Mouse (Mus musculus) cerebellum, adult 8-10 months (tissue): ENCODE results near the gene Eif2ak3.

ENCODE experiments used
- DNase-seq: peaks from one replicate; pipeline ENCODE4 v3.0.0; 2022

Eif2ak3 gene

GRCm38 (mm10) chr6:70909572-70909971 is 65.3 kb downstream of the Eif2ak3 start:
- no peak for DNase-seq

DNA sequence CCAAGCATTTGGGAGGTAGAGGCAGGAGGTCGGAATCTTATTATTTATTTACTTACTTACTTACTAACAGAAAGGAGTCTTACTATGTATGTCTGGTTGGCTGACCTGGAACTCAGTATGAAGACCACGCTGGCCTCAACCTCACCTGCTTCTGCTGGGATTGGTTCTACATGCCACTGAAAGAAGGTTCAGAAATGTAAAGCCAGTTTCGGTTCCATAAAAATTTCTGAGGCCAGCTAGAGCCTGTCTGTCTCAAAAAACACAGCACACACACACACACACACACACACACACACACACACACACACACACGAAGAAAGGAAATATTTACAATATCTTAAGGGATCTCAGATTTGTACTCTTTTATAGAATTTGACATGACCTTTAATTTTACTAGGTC is 66.0 kb downstream of the Eif2ak3 start:
- no peak for DNase-seq

DNA sequence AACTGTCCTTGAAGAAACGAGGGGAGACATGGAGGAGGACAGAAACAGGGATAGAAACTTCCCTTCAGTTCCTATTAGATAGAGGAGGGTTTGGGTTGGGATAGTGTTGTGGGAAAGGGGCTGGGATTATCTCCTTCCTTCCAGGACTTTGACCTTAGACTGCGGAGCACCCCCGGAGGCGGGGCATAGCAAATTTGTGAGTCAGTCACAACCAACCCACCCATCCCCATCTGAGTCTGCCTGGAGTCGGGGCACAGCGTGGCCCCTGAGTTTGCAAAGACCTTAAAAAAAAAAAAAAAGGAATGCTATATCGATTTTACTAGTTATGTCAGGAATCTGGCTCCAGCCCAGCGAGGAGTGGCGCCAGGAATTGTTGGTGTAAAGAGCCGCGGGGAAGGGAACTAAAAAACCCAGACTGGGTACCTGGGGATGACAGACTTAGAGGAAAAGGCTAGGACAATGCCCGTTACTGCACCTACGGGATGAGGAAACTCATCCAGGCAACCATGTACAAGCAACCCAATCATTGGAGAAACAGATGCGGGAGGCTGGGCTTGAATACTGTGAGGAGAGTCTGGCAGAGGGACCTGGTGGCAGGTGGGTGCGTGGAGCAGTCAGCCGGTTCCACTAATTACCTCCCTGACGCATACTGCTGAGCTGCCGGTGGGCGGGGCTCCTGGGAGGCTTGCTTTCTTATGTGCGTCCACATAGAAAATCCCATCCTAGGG is 67.5 kb downstream of the Eif2ak3 start:
- peak; percentile 68 for DNase-seq

DNA sequence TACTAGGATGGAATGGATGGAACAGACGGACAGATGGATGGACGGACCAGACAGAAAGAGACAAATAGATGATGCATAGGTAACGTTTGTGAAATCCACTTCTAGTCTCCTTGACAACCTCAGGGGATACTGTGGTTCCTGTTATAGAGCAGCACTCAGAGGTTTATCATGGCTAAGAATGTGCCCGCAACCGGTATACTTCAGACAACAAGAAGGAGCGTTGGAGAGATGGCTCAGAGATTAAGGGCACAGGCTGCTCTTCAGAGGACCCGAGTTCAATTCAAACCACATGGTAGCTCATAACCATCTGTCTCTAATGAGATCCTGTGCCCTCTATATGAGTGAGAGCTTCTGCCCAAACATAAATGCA is 68.1 kb downstream of the Eif2ak3 start:
- no peak for DNase-seq

DNA sequence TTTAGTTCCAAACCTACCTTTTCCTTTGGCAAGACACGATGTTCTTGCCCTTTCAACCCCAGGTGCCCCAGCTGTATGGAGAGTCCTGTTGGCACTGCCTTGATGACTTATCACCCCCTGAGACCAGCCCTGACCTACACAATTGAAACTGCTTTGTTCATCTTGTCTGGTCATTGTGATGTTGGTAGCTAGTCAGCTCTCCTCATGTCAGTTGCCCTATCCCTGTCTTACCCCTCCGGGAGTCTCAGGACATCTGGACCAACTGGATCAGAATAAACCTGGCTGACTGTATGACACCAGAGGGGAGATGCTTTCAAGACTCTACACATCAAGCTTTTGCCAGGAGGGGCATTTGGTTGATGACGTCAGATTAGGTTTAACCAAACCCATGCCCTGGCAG is 74.5 kb downstream of the Eif2ak3 start, which contains the start of gene Tex37:
TSS of gene Tex37 (minus strand) at position 101 of the 400 bp plus-strand sequence.
- DNase-seq = no peak

DNA sequence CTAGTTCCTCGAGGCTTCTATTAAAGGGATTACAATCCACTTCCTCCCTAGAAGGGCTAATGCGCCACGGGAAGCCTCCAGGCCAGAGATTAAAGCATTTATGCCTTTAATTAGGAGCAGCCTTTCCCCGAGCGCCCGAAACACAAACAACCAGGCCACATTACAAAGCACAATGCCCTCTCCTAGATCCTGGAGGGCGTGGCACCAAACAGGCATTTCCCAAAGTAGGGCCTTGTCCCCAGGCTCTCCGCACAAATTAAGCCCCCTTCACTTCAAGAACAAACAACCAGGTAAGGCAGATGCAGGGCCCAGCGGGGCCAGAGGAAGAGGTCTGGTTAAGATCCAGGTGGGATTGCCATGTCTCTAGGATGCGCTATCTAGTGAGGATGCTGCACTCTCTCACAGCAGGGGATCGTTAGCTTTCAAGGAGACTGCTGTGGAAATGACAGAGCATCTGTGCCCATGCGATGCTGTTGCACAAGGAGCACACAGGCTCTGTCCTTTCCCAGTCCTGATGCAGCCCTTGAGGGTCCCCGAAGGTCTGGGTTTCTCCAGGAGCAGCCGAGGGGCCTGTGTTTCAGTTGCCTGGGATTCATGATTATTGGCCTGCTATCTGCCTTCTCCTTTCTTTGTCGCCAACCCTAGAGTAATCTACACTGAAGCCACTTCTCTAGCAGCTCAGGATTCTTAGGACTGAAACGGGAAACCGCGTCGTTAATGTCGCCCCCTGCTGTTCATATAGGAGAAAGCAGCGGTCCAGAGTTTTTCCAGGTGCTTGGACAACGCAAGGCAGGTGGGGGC is 77.2 kb downstream of the Eif2ak3 start:
- DNase-seq = peak; percentile 57

- DNase-seq = no peak
Observed at GRCm38 (mm10) chr6:70931801-70932200, 87.5 kb downstream of the Eif2ak3 start.

- DNase-seq = no peak
Observed at GRCm38 (mm10) chr6:70953274-70953673, 109.0 kb downstream of the Eif2ak3 start.

- DNase-seq = no peak
Observed at GRCm38 (mm10) chr6:70954040-70954439, 109.7 kb downstream of the Eif2ak3 start.
